Mouse (Mus musculus) heart, embryonic 12.5 days (tissue): ENCODE results near the gene Erh. TPM values are rescaled to one million over a fixed set of nuclear protein-coding genes. Genes with fewer than 3 reads are reported as not detected.

Source experiments
- ATAC-seq: fragments of 200-750 bp; cut with Nextera tagmentation; 2 replicates; pipeline ENCODE4 v1.8.0; 2017; ENCODE audit warnings: moderate TSS enrichment, moderate library complexity; ENCODE audit not compliant: insufficient number of reproducible peaks, low FRiP score
- H3K27ac ChIP-seq: fragments of 300-500 bp; sonication (generic); 2 replicates; pipeline ENCODE4 v1.5.1; 2016; ENCODE audit warnings: mild to moderate bottlenecking, moderate library complexity; ENCODE audit not compliant: poor library complexity, severe bottlenecking
- H3K27me3 ChIP-seq: fragments of 300-500 bp; sonication (generic); replicated peaks from 2 replicates; pipeline ENCODE4 v1.6.1; 2016; ENCODE audit warnings: mild to moderate bottlenecking, moderate library complexity
- H3K36me3 ChIP-seq: fragments of 300-500 bp; sonication (generic); 2 replicates; pipeline ENCODE4 v1.6.1; 2016; ENCODE audit warnings: mild to moderate bottlenecking, moderate library complexity
- H3K4me1 ChIP-seq: fragments of 300-500 bp; sonication (generic); replicated peaks from 2 replicates; pipeline ENCODE4 v1.6.1; 2016; ENCODE audit warnings: mild to moderate bottlenecking
- H3K4me2 ChIP-seq: fragments of 300-500 bp; sonication (generic); 2 replicates; pipeline ENCODE4 v1.6.1; 2016; ENCODE audit warnings: mild to moderate bottlenecking, moderate library complexity
- H3K4me3 ChIP-seq: fragments of 300-500 bp; sonication (generic); 2 replicates; pipeline ENCODE4 v1.5.1; 2016; ENCODE audit warnings: mild to moderate bottlenecking
- H3K9ac ChIP-seq: fragments of 300-500 bp; sonication (generic); 2 replicates; pipeline ENCODE4 v1.6.1; 2016; ENCODE audit warnings: mild to moderate bottlenecking, moderate library complexity
- H3K9me3 ChIP-seq: fragments of 300-500 bp; sonication (generic); replicated peaks from 2 replicates; pipeline ENCODE4 v1.6.1; 2016; ENCODE audit warnings: mild to moderate bottlenecking, moderate library complexity
- WGBS: fragments of 180-500 bp; shearing (Covaris S2); methylation state at CpG from one replicate; pipeline ENCODE4 v1.1.7; 2016; 5-methylcytosine and 5-hydroxymethylcytosine counted together
- polyA plus RNA-seq: library from polyadenylated mRNA; unstranded; fragments of >200 nt; fragmentation: Nextera tagmentation; extraction: Ambion mirVana; gene quantifications from 2 replicates; pipeline ENCODE4 v1.2.1, GENCODE M21; 2016

Gene Erh
- polyA plus RNA-seq, 1 experiment from 2014 or later, result 173 TPM

GRCm38 (mm10) chr12:80615371-80616257 is 28.5 kb downstream of the Erh start:
- WGBS, result 49% methylated on average over 7 of the region's 7 CpGs
- peaks cover 11% of the 10 kb centered on the region; the same call in 1 of the 2 replicates for H3K4me1 ChIP-seq

GRCm38 (mm10) chr12:80612113-80612791 is 31.9 kb downstream of the Erh start:
- WGBS, result 76% methylated on average over 9 of the region's 9 CpGs
- Histone ChIP-seq H3K36me3 (no peaks in the 10 kb centered on the region), H3K4me3 (no peak overlapping the region), H3K4me2 (no peak overlapping the region), H3K27ac (no peak overlapping the region), H3K4me1 (peaks cover 20% of the 10 kb centered on the region), H3K9me3 (no peaks in the 10 kb centered on the region), H3K9ac (no peak overlapping the region), H3K27me3 (no peaks in the 10 kb centered on the region)
- no peak for ATAC-seq

More at GRCm38 (mm10) chr12:80615371-80616257, 28.5 kb downstream of the Erh start:
- H3K27me3 ChIP-seq, result no peaks in the 10 kb centered on the region
- no peak overlapping the region for H3K27ac ChIP-seq
- no peak overlapping the region for H3K9ac ChIP-seq
- H3K4me3 ChIP-seq, result no peak overlapping the region
- H3K4me2 ChIP-seq, result no peak overlapping the region
- no peak for ATAC-seq
- no peaks in the 10 kb centered on the region for H3K36me3 ChIP-seq
- no peaks in the 10 kb centered on the region for H3K9me3 ChIP-seq

GRCm38 (mm10) chr12:80609928-80610327 is 34.2 kb downstream of the Erh start:
- WGBS, result 27% methylated on average over 3 of the region's 3 CpGs
- ATAC-seq, result no peak

GRCm38 (mm10) chr12:80608576-80608975 is 35.6 kb downstream of the Erh start:
- H3K27ac ChIP-seq, result no peak overlapping the region
- no peak for ATAC-seq
- no peak overlapping the region for H3K4me2 ChIP-seq
- 76% methylated on average over 1 of the region's 1 CpGs for WGBS
- H3K27me3 ChIP-seq, result no peaks in the 10 kb centered on the region
- H3K9ac ChIP-seq, result no peak overlapping the region
- H3K36me3 ChIP-seq, result no peaks in the 10 kb centered on the region
- H3K4me1 ChIP-seq, result peaks cover 24% of the 10 kb centered on the region
- no peaks in the 10 kb centered on the region for H3K9me3 ChIP-seq
- H3K4me3 ChIP-seq, result no peak overlapping the region

More at GRCm38 (mm10) chr12:80609928-80610327, 34.2 kb downstream of the Erh start:
- H3K36me3 ChIP-seq, result no peaks in the 10 kb centered on the region
- H3K9ac ChIP-seq, result no peak overlapping the region
- no peaks in the 10 kb centered on the region for H3K9me3 ChIP-seq
- H3K27ac ChIP-seq, result peak overlapping the region; percentile 57
- no peaks in the 10 kb centered on the region for H3K27me3 ChIP-seq
- H3K4me2 ChIP-seq, result no peak overlapping the region
- peaks cover 11% of the 10 kb centered on the region for H3K4me1 ChIP-seq
- no peak overlapping the region for H3K4me3 ChIP-seq

GRCm38 (mm10) chr12:80604218-80604617 is 39.9 kb downstream of the Erh start:
- H3K4me1 ChIP-seq, result peaks cover 27% of the 10 kb centered on the region
- H3K4me2 ChIP-seq, result no peak overlapping the region
- no peaks in the 10 kb centered on the region for H3K27me3 ChIP-seq
- no peaks in the 10 kb centered on the region for H3K9me3 ChIP-seq
- 86% methylated on average over 2 of the region's 2 CpGs for WGBS
- no peak for ATAC-seq
- no peak overlapping the region for H3K4me3 ChIP-seq
- H3K9ac ChIP-seq, result no peak overlapping the region
- H3K27ac ChIP-seq, result no peak overlapping the region
- H3K36me3 ChIP-seq, result no peaks in the 10 kb centered on the region

GRCm38 (mm10) chr12:80603566-80603965 is 40.6 kb downstream of the Erh start:
- no peak overlapping the region for H3K27ac ChIP-seq
- no peak overlapping the region for H3K9ac ChIP-seq
- WGBS, result 38% methylated on average over 4 of the region's 4 CpGs
- H3K4me1 ChIP-seq, result peaks cover 27% of the 10 kb centered on the region
- H3K4me3 ChIP-seq, result no peak overlapping the region
- peak; percentile 55; the same call in 1 of the 2 replicates for ATAC-seq
- no peaks in the 10 kb centered on the region for H3K36me3 ChIP-seq
- H3K9me3 ChIP-seq, result no peaks in the 10 kb centered on the region
- H3K4me2 ChIP-seq, result no peak overlapping the region
- H3K27me3 ChIP-seq, result no peaks in the 10 kb centered on the region

- no peaks in the 10 kb centered on the region for H3K27me3 ChIP-seq
- no peak overlapping the region for H3K4me3 ChIP-seq
- no peaks in the 10 kb centered on the region for H3K9me3 ChIP-seq
- H3K4me2 ChIP-seq, result no peak overlapping the region
- no peak overlapping the region for H3K9ac ChIP-seq
- no peaks in the 10 kb centered on the region for H3K36me3 ChIP-seq
- H3K27ac ChIP-seq, result no peak overlapping the region
- ATAC-seq, result no peak
- WGBS, result 94% methylated on average over 5 of the region's 5 CpGs
- H3K4me1 ChIP-seq, result peaks cover 27% of the 10 kb centered on the region
Observed at GRCm38 (mm10) chr12:80602432-80602831, 41.7 kb downstream of the Erh start.

GRCm38 (mm10) chr12:80601597-80602269 is 42.4 kb downstream of the Erh start:
- no peaks in the 10 kb centered on the region for H3K36me3 ChIP-seq
- no peak overlapping the region for H3K27ac ChIP-seq
- H3K4me3 ChIP-seq, result no peak overlapping the region
- no peak for ATAC-seq
- no peak overlapping the region for H3K4me2 ChIP-seq
- no peaks in the 10 kb centered on the region for H3K9me3 ChIP-seq
- H3K9ac ChIP-seq, result no peak overlapping the region
- 80% methylated on average over 9 of the region's 9 CpGs for WGBS
- no peaks in the 10 kb centered on the region for H3K27me3 ChIP-seq
- peaks cover 27% of the 10 kb centered on the region for H3K4me1 ChIP-seq

- Histone ChIP-seq H3K27me3 (no peaks in the 10 kb centered on the region), H3K9me3 (no peaks in the 10 kb centered on the region), H3K4me1 (peaks cover 24% of the 10 kb centered on the region), H3K4me3 (no peak overlapping the region), H3K4me2 (no peak overlapping the region), H3K27ac (no peak overlapping the region), H3K36me3 (no peaks in the 10 kb centered on the region), H3K9ac (no peak overlapping the region)
- no peak for ATAC-seq
- WGBS, result 63% methylated on average over 6 of the region's 6 CpGs
Observed at GRCm38 (mm10) chr12:80598756-80599155, 45.4 kb downstream of the Erh start.

- no peaks in the 10 kb centered on the region for H3K36me3 ChIP-seq
- H3K4me2 ChIP-seq, result no peak overlapping the region
- no peak overlapping the region for H3K4me3 ChIP-seq
- no peak overlapping the region for H3K27ac ChIP-seq
- 43% methylated on average over 7 of the region's 7 CpGs for WGBS
- H3K9ac ChIP-seq, result no peak overlapping the region
- no peaks in the 10 kb centered on the region for H3K9me3 ChIP-seq
- H3K4me1 ChIP-seq, result peaks cover 20% of the 10 kb centered on the region
- ATAC-seq, result no peak
- no peaks in the 10 kb centered on the region for H3K27me3 ChIP-seq
Observed at GRCm38 (mm10) chr12:80598236-80598635, 45.9 kb downstream of the Erh start.

GRCm38 (mm10) chr12:80595968-80596367 is 48.2 kb downstream of the Erh start:
- Histone ChIP-seq H3K36me3 (no peaks in the 10 kb centered on the region), H3K4me3 (no peak overlapping the region), H3K4me2 (no peak overlapping the region), H3K27me3 (no peaks in the 10 kb centered on the region), H3K9me3 (no peaks in the 10 kb centered on the region), H3K27ac (no peak overlapping the region), H3K9ac (no peak overlapping the region), H3K4me1 (peaks cover 17% of the 10 kb centered on the region)
- WGBS, result 72% methylated on average over 4 of the region's 4 CpGs
- ATAC-seq, result no peak
